Mouse (Mus musculus): Measurements from ENCODE around the gene Nhlrc2. TPM values are rescaled to one million over a fixed set of nuclear protein-coding genes. Genes with fewer than 3 reads are reported as not detected.
A peak's percentile ranks its signal among the peaks of the same experiment; 100 is the strongest.

Gene Nhlrc2
- polyA plus RNA-seq, 1 experiment from 2014 or later, result 11.5 TPM

DNA sequence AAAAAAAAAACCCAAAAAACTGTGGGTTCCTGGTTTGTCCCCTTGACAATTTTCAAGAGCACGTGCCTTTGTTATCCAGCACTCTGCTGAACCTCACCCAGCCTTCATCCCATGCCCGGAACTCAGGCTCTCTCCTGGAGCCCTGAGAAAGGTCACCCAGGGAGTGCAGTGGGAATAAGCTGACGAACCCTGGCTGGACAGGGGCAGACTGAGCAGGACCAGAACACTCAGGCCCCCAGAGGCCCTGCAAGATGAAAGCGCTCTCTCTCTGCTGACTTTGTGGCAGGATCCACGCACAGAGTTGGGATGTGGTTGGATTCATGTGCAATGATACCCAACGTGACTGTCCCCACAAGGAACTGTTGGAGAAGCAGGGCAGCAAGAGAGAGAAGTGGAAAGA is 81.6 kb downstream of the Nhlrc2 start:
- H3K36me3 ChIP-seq (ENCODE audit: insufficient read depth, low read length), result no peaks in the 10 kb centered on the region
- H3K4me3 ChIP-seq (replicated peaks; ENCODE audit: low read depth, low read length), result no peak overlapping the region
- H3K9me3 ChIP-seq (replicated peaks; ENCODE audit: low read length), result no peaks in the 10 kb centered on the region
- H3K27me3 ChIP-seq (ENCODE audit: insufficient read depth, low read length), result no peaks in the 10 kb centered on the region
- no peak overlapping the region for H3K27ac ChIP-seq
- ATAC-seq (replicated peaks; ENCODE audit: low FRiP score, low read depth) (no peak), DNase-seq (ENCODE audit: low spot score) (no peak)
- no peak overlapping the region for H3K4me2 ChIP-seq (ENCODE audit: low read length)
- H3K4me1 ChIP-seq (replicated peaks; ENCODE audit: insufficient read depth, low read length), result 0 out of 2 replicates have a peak, but pooled peaks cover 9% of the 10 kb centered on the region
- TF ChIP-seq CTCF (IDR thresholded peaks at IDR 0.05; ENCODE audit: low read depth), result no peak
- WGBS, result 74% methylated on average over 6 of the region's 6 CpGs
- H3K9ac ChIP-seq (ENCODE audit: low read depth, low read length), result no peak overlapping the region

DNA sequence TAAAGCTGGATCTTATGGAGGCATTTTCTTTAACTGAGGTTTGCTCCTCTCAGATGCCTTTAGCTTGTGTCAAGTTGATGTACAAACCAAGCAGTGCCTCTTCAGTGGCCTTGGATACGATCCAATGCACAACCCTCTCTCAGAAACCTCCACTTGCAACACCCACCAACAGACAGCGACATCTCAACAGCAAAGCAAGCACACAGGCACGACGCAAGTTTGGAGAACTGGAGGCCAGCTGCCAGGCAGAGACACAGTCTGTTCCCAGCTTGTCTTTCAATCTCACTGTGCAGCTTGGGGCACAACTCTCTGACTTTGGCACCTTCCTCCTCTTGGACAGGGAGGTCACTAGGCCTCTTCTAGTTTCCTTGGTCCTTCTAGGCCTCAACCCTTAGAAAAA is 83.0 kb downstream of the Nhlrc2 start:
- Histone ChIP-seq H3K9me3 (replicated peaks; ENCODE audit: low read length) (no peaks in the 10 kb centered on the region), H3K4me3 (replicated peaks; ENCODE audit: low read depth, low read length) (no peak overlapping the region), H3K9ac (ENCODE audit: low read depth, low read length) (no peak overlapping the region), H3K36me3 (ENCODE audit: insufficient read depth, low read length) (no peaks in the 10 kb centered on the region), H3K27ac (0 out of 2 replicates have a peak overlapping the region, but pooled peaks have one; percentile 13), H3K27me3 (ENCODE audit: insufficient read depth, low read length) (no peaks in the 10 kb centered on the region), H3K4me2 (ENCODE audit: low read length) (0 out of 2 replicates have a peak overlapping the region, but pooled peaks have one; percentile 2), H3K4me1 (replicated peaks; ENCODE audit: insufficient read depth, low read length) (0 out of 2 replicates have a peak, but pooled peaks cover 9% of the 10 kb centered on the region)
- TF ChIP-seq CTCF (IDR thresholded peaks at IDR 0.05; ENCODE audit: low read depth), result no peak
- no peak for ATAC-seq (replicated peaks; ENCODE audit: low FRiP score, low read depth)
- WGBS, result 63% methylated on average over 4 of the region's 4 CpGs
- DNase-seq (ENCODE audit: low spot score), result no peak

DNA sequence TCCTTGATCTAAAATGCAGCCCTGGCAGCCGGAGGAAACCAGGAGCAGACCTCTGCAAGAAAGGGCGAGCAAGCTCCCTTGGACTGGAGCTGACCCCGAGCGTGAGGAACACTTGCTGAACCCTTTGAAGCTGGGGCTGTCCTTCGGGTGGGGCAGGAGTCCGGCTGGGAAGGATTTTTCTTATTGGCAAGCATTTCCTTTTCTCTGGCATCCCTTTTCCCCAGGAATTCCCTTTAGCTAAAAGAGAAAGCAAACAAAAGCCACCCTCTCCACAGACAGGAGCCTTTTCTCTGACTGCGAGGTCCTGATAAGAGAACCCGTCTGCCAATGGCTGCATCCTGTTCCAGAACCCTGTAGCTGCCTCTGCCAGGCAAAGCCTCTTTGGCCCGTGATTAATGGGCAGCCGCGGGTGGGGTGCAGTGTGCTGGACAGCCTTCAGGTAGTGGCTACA is 83.4 kb downstream of the Nhlrc2 start:
- Histone ChIP-seq H3K9me3 (replicated peaks; ENCODE audit: low read length) (no peaks in the 10 kb centered on the region), H3K9ac (ENCODE audit: low read depth, low read length) (0 out of 2 replicates have a peak overlapping the region, but pooled peaks have one; percentile 8), H3K4me1 (replicated peaks; ENCODE audit: insufficient read depth, low read length) (0 out of 2 replicates have a peak, but pooled peaks cover 9% of the 10 kb centered on the region), H3K27ac (0 out of 2 replicates have a peak overlapping the region, but pooled peaks have one; percentile 13), H3K4me3 (replicated peaks; ENCODE audit: low read depth, low read length) (no peak overlapping the region), H3K27me3 (ENCODE audit: insufficient read depth, low read length) (no peaks in the 10 kb centered on the region), H3K4me2 (ENCODE audit: low read length) (0 out of 2 replicates have a peak overlapping the region, but pooled peaks have one; percentile 2), H3K36me3 (ENCODE audit: insufficient read depth, low read length) (no peaks in the 10 kb centered on the region)
- TF ChIP-seq CTCF (IDR thresholded peaks at IDR 0.05; ENCODE audit: low read depth), result no peak
- DNase-seq (ENCODE audit: low spot score) (peak; percentile 34), ATAC-seq (replicated peaks; ENCODE audit: low FRiP score, low read depth) (no peak)
- 46% methylated on average over 11 of the region's 11 CpGs for WGBS

DNA sequence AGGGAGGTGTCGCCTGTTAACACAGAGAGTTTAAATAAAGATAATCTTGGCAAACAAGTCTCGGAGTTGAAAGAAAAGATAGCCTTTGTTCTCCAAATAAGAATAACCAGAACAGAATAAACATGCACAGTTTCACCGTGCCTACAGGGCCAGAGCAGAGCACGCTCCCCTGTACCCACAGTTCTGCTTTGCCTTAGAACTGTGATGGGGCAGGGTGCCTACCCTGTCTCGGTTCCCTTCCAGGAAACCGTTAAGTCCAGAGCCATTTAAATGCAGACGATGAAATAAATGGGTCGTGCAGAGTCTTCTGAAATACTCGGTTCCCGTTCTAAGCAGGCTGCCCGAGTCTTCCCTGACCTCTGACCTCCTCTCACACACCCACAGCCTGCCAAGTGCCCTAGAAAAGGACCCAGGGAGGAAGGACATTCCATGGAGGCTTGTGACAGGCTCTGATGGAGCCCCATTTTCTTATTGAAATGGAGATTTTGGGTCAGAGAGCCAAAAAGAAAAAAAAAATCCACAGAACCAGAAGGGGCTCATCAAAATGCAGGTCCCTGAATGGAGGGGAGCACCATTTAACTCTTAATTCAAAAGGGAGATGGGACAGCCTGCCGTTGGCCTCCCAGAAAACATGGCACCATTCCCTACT is 89.1 kb downstream of the Nhlrc2 start:
- Histone ChIP-seq H3K4me1 (replicated peaks; ENCODE audit: insufficient read depth, low read length) (no peaks in the 10 kb centered on the region), H3K27ac (no peak overlapping the region), H3K27me3 (ENCODE audit: insufficient read depth, low read length) (no peaks in the 10 kb centered on the region), H3K4me2 (ENCODE audit: low read length) (no peak overlapping the region), H3K4me3 (replicated peaks; ENCODE audit: low read depth, low read length) (no peak overlapping the region), H3K9me3 (replicated peaks; ENCODE audit: low read length) (no peaks in the 10 kb centered on the region), H3K9ac (ENCODE audit: low read depth, low read length) (no peak overlapping the region), H3K36me3 (ENCODE audit: insufficient read depth, low read length) (no peaks in the 10 kb centered on the region)
- no peak for DNase-seq (ENCODE audit: low spot score)
- TF ChIP-seq CTCF (IDR thresholded peaks at IDR 0.05; ENCODE audit: low read depth), result no peak
- no peak for ATAC-seq (replicated peaks; ENCODE audit: low FRiP score, low read depth)
- WGBS, result 65% methylated on average over 12 of the region's 12 CpGs

DNA sequence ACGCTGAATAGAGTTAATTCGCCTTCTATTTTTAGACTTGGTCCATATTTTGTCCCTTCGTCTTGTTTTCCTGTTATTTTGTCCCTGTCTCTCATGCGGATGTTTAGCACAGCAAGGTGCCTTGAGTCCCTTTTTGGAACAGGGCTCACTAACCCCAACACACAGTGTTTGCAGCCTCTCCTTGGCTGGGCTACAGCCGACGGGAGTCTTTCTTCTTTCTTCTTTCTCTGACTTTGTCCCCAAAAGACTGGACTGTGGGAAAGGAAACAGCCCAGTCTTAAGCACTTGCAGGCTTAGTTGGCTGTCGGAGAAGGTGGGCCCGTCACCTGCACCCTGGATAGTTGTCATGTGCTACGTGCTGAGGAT is 89.6 kb downstream of the Nhlrc2 start:
- Histone ChIP-seq H3K27ac (no peak overlapping the region), H3K4me2 (ENCODE audit: low read length) (no peak overlapping the region), H3K4me3 (replicated peaks; ENCODE audit: low read depth, low read length) (no peak overlapping the region), H3K4me1 (replicated peaks; ENCODE audit: insufficient read depth, low read length) (no peaks in the 10 kb centered on the region), H3K9ac (ENCODE audit: low read depth, low read length) (no peak overlapping the region), H3K9me3 (replicated peaks; ENCODE audit: low read length) (no peaks in the 10 kb centered on the region), H3K27me3 (ENCODE audit: insufficient read depth, low read length) (no peaks in the 10 kb centered on the region), H3K36me3 (ENCODE audit: insufficient read depth, low read length) (no peaks in the 10 kb centered on the region)
- TF ChIP-seq CTCF (IDR thresholded peaks at IDR 0.05; ENCODE audit: low read depth), result no peak
- WGBS, result 88% methylated on average over 9 of the region's 9 CpGs
- ATAC-seq (replicated peaks; ENCODE audit: low FRiP score, low read depth) (no peak), DNase-seq (ENCODE audit: low spot score) (no peak)

DNA sequence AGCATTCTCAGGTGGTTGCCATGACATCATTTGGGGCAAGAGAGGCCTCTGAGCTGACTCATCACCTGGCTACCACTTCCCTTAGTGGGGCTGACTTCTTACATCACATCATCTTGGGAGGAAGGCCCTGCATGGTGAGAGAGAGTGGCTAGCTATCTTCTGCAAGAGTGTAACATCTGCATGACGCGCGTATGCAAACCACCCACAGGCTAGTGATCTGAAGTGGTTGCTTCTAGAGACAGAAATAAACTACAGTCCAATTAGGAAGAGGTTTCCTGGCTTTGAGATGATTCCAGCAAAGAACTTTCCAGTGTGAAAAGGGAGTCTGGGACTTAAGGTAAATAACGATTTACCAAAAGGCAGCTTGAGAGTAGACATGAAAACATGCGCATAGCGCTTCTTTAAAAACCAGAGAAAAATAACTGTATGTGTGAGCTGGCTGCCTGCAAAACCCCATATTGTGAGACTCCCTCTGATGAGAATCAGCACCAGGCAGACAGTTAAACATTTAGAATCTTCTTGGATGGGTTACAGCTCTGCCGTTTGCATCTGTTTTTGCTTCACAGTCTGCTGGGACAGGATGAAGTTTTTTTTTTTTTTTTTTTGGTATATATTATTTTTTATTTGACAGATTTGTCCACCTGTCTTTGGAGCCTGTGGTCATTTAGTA is 99.5 kb downstream of the Nhlrc2 start:
- WGBS, result 80% methylated on average over 7 of the region's 7 CpGs
- no peak for TF ChIP-seq CTCF (IDR thresholded peaks at IDR 0.05; ENCODE audit: low read depth)
- Histone ChIP-seq H3K36me3 (ENCODE audit: insufficient read depth, low read length) (no peaks in the 10 kb centered on the region), H3K27ac (no peak overlapping the region), H3K27me3 (ENCODE audit: insufficient read depth, low read length) (no peaks in the 10 kb centered on the region), H3K4me3 (replicated peaks; ENCODE audit: low read depth, low read length) (no peak overlapping the region), H3K4me2 (ENCODE audit: low read length) (no peak overlapping the region), H3K9ac (ENCODE audit: low read depth, low read length) (no peak overlapping the region), H3K4me1 (replicated peaks; ENCODE audit: insufficient read depth, low read length) (no peaks in the 10 kb centered on the region), H3K9me3 (replicated peaks; ENCODE audit: low read length) (no peaks in the 10 kb centered on the region; the same call in 1 of the 2 replicates)
- DNase-seq (ENCODE audit: low spot score), result no peak
- no peak for ATAC-seq (replicated peaks; ENCODE audit: low FRiP score, low read depth)
